Mouse (Mus musculus) lung, embryonic 15.5 days (tissue): Measurements from ENCODE around the gene Fam171a1. TPM values are rescaled to one million over a fixed set of nuclear protein-coding genes. Genes with fewer than 3 reads are reported as not detected.

ENCODE experiments used
- ATAC-seq: fragments of 200-750 bp; cut with Nextera tagmentation; 2 replicates; pipeline ENCODE4 v1.8.0; 2017; ENCODE audit warnings: moderate number of reproducible peaks, borderline replicate concordance; ENCODE audit not compliant: low FRiP score, low TSS enrichment; ENCODE audit errors: extremely low read depth
- H3K27ac ChIP-seq: fragments of 300-500 bp; sonication (generic); 2 replicates; pipeline ENCODE4 v1.5.1; 2015; ENCODE audit warnings: moderate library complexity, mild to moderate bottlenecking, inconsistent platforms
- H3K27me3 ChIP-seq: fragments of 300-500 bp; sonication (generic); 2 replicates; pipeline ENCODE4 v1.6.1; 2015; ENCODE audit warnings: inconsistent platforms
- H3K36me3 ChIP-seq: fragments of 300-500 bp; sonication (generic); 2 replicates; pipeline ENCODE4 v1.6.1; 2015; ENCODE audit warnings: inconsistent platforms
- H3K4me1 ChIP-seq: fragments of 300-500 bp; sonication (generic); 2 replicates; pipeline ENCODE4 v1.6.1; 2015; ENCODE audit warnings: inconsistent platforms
- H3K4me2 ChIP-seq: fragments of 300-500 bp; sonication (generic); 2 replicates; pipeline ENCODE4 v1.6.1; 2015; ENCODE audit warnings: inconsistent platforms, mild to moderate bottlenecking, moderate library complexity
- H3K4me3 ChIP-seq: fragments of 300-500 bp; sonication (generic); 2 replicates; pipeline ENCODE4 v1.5.1; 2015; ENCODE audit warnings: mild to moderate bottlenecking, inconsistent platforms
- H3K9ac ChIP-seq: fragments of 300-500 bp; sonication (generic); 2 replicates; pipeline ENCODE4 v1.6.1; 2015; ENCODE audit warnings: inconsistent platforms
- H3K9me3 ChIP-seq: fragments of 300-500 bp; sonication (generic); 2 replicates; pipeline ENCODE4 v1.6.1; 2016; ENCODE audit warnings: inconsistent platforms
- WGBS: fragments of 180-500 bp; shearing (Covaris S2); methylation state at CpG from one replicate; pipeline ENCODE4 v1.1.7; 2015; 5-methylcytosine and 5-hydroxymethylcytosine counted together
- polyA plus RNA-seq: library from polyadenylated mRNA; unstranded; fragments of >200 nt; fragmentation: Nextera tagmentation; extraction: Ambion mirVana; gene quantifications from 2 replicates; pipeline ENCODE4 v1.2.1, GENCODE M21; 2015

Gene Fam171a1
- polyA plus RNA-seq, 1 experiment from 2014 or later, result 56.2 TPM

DNA sequence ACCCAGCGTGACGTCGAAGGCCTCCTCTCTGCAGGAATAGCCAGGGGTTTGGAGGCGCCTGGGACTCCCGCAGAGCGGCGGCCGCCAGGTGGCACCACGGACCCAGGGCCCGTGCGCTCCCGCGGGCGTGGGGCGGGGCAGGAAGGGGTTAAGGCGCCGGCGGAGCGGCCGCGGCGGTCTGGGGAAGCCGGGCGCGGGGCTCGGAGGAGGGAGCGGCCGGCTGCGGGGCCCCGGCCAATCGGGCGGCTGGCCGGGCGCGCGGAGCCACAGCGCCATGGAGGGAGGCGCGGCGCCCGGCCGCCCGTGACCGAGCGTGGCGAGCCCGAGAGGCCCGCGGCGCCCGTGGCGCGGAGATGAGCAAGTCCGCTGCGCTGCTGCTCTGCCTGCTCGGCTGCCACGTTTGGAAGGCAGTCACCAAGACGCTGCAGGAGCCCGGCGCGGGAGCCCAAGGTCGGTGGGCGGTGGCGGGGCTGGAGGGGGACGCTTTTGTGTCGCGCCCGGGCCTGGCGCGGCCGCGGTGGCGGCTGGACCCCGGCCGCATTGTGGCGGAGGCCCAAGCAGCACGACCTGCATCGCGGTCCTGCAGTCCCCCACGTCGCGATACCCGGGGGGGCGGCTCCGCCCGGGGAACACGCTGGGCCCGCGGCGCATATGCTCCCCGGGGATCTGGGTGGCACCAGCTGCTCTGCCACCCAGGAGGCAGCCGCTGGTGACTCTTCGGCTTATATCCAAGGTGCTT lies 4.3 kb downstream of the Fam171a1 start:
- Histone ChIP-seq H3K4me3 (peak overlapping the region; percentile 82), H3K36me3 (no peaks in the 10 kb centered on the region), H3K9me3 (no peaks in the 10 kb centered on the region), H3K9ac (peak overlapping the region; percentile 73), H3K27ac (peak overlapping the region; percentile 91), H3K27me3 (no peaks in the 10 kb centered on the region), H3K4me1 (peaks cover 18% of the 10 kb centered on the region; the same call in 1 of the 2 replicates), H3K4me2 (peak overlapping the region; percentile 65)
- WGBS, result under 1% methylated on average over 93 of the region's 93 CpGs
- peak; percentile 96 for ATAC-seq

DNA sequence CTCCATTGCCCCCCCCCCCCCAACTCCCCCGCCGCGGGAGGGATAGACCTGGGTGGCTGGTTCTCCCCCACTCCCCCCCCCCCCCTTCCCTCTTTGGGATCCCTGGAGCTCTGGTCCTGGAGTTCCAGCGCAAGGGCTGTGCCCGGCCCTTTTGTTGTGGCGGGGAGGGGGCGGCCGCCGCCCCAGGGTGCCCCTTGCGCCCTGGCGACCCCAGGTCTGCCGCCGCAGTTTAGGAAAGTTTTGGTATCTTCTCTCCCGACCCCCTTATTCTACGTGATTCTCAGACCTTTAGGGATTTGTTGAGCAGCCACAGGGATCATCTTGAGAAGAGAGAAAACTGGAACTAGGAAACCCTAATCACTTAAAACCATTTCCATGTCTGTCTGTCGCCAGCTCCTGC lies 4.9 kb downstream of the Fam171a1 start:
- H3K27ac ChIP-seq, result peak overlapping the region; percentile 91
- 0% methylated on average over 9 of the region's 16 CpGs for WGBS
- peak overlapping the region; percentile 82 for H3K4me3 ChIP-seq
- ATAC-seq, result peak; percentile 31; the same call in 1 of the 2 replicates
- peak overlapping the region; percentile 73 for H3K9ac ChIP-seq
- no peaks in the 10 kb centered on the region for H3K36me3 ChIP-seq
- H3K9me3 ChIP-seq, result no peaks in the 10 kb centered on the region
- H3K4me2 ChIP-seq, result peak overlapping the region; percentile 65
- H3K27me3 ChIP-seq, result no peaks in the 10 kb centered on the region
- peaks cover 18% of the 10 kb centered on the region; the same call in 1 of the 2 replicates for H3K4me1 ChIP-seq

DNA sequence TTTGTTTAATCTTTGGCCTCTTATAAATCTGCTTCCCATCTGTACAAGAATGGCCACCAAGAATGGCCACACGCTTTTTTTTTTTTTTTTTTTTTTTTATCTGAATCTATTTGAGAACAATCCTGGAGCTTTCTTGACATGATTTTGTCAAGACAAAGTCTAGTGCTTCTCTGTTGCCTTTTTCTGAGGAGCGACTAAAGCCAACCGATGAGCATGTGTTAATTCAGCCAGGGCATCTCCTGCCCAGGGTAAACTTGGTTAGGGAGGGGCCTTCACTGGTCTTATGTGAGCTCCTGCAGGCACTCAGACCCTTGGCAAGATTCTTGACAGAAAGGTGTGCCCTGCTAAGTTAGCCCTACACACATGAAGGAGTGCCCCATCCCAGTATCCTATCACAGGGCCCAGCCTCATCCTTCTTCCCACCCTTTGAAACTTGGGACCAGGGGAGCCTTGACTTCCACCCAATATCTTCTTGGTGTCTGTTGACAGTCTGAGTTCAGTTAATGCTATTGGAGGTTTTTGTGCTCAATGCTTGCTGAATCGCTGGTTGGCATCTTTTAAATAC lies 5.4 kb downstream of the Fam171a1 start:
- Histone ChIP-seq H3K9ac (peak overlapping the region; percentile 73), H3K4me2 (peak overlapping the region; percentile 65), H3K27me3 (no peaks in the 10 kb centered on the region), H3K4me3 (peak overlapping the region; percentile 82), H3K27ac (peak overlapping the region; percentile 91; the same call in 1 of the 2 replicates), H3K9me3 (no peaks in the 10 kb centered on the region), H3K4me1 (peaks cover 18% of the 10 kb centered on the region; the same call in 1 of the 2 replicates), H3K36me3 (no peaks in the 10 kb centered on the region)
- ATAC-seq, result no peak
- 21% methylated on average over 4 of the region's 4 CpGs for WGBS

DNA sequence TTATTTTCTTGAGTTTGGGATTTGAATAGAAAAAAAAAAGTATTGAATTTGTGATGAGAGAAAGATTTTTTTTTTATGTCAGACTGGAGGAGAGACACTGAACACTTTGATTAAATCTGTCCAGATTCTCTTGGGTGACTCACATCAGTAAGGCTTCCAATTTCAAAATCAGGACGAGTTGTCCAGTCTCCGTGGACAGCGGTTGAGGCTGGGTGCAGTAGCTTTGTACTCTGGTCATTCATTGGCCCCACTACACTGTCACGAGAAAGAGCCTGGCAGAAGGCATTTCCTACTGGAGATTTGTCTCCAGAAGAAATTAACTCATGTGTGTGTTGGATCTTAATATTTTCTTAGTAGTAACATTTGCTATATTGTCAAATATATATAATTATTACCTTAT lies 8.5 kb downstream of the Fam171a1 start:
- Histone ChIP-seq H3K4me3 (no peak overlapping the region), H3K4me2 (no peak overlapping the region), H3K9ac (no peak overlapping the region), H3K27ac (no peak overlapping the region), H3K4me1 (peaks cover 18% of the 10 kb centered on the region; the same call in 1 of the 2 replicates), H3K36me3 (no peaks in the 10 kb centered on the region), H3K27me3 (no peaks in the 10 kb centered on the region), H3K9me3 (no peaks in the 10 kb centered on the region)
- WGBS, result 75% methylated on average over 4 of the region's 4 CpGs
- ATAC-seq, result no peak

DNA sequence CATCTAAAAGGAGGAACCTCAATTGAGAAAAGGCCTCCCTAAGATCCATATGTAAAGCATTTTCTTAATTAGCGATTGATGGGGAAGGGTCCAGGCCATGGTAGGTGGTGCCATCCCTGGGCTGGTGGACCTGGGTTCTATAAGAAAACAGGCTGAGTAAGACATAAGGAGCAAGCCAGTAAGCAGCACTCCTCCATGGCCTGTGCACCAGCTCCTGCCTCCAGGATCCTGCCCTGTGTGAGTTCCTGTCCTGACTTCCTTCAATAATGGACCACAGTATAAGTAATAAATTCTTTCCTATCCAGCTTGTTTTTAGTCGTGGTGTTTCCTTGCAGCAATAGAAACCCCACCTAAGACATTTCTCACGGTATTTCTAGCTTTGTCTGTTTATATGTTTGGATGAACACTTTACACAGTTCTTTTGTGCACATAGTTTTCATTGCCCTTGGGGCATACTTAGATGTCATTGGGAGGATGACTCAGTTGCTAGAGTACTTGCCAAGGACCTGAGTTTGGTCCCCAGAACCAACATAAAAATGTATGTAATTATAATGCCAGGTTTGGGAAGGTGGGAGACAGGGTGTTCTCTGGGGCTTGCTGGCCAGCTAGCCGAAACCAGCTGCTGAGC lies 13.3 kb downstream of the Fam171a1 start:
- no peak overlapping the region for H3K4me2 ChIP-seq
- 82% methylated on average over 4 of the region's 4 CpGs for WGBS
- no peak overlapping the region for H3K4me3 ChIP-seq
- H3K9me3 ChIP-seq, result no peaks in the 10 kb centered on the region
- no peaks in the 10 kb centered on the region for H3K36me3 ChIP-seq
- no peak overlapping the region for H3K27ac ChIP-seq
- H3K27me3 ChIP-seq, result no peaks in the 10 kb centered on the region
- no peak overlapping the region for H3K9ac ChIP-seq
- ATAC-seq, result no peak
- peaks cover 9% of the 10 kb centered on the region; the same call in 1 of the 2 replicates for H3K4me1 ChIP-seq

DNA sequence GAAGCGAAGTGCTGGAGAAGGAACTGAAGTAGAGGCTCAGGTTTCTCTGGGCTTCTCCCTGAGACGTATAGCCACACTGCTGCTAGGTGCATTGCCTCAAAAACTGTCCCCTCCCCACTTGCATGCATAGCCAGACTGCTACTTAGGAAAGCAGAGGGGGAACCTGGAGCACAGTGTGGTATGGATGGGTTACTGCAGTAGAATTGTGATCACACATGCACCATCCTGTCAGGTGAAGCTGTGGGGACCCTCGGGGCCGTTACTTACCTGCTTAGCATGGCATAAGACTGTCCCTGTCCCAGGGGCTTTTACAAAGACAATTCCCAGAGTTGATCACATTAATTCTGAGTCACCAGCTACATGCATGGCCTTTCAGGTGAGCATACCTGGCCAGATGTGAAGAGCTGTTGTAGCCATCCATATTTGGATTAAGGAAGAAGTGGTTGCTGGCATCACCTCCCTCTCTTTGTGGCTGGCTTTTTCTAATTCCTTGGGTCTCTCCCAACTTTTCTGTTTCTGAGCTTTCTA lies 14.4 kb downstream of the Fam171a1 start:
- H3K27ac ChIP-seq, result no peak overlapping the region
- H3K36me3 ChIP-seq, result no peaks in the 10 kb centered on the region
- H3K4me2 ChIP-seq, result no peak overlapping the region
- H3K27me3 ChIP-seq, result no peaks in the 10 kb centered on the region
- H3K9me3 ChIP-seq, result no peaks in the 10 kb centered on the region
- no peak overlapping the region for H3K4me3 ChIP-seq
- ATAC-seq, result no peak
- 61% methylated on average over 4 of the region's 4 CpGs for WGBS
- H3K9ac ChIP-seq, result no peak overlapping the region
- peaks cover 12% of the 10 kb centered on the region; the same call in 1 of the 2 replicates for H3K4me1 ChIP-seq

- no peaks in the 10 kb centered on the region for H3K9me3 ChIP-seq
- H3K27me3 ChIP-seq, result no peaks in the 10 kb centered on the region
- peaks cover 15% of the 10 kb centered on the region; the same call in 1 of the 2 replicates for H3K4me1 ChIP-seq
- H3K4me3 ChIP-seq, result no peak overlapping the region
- no peak for ATAC-seq
- H3K9ac ChIP-seq, result no peak overlapping the region
- no peaks in the 10 kb centered on the region for H3K36me3 ChIP-seq
- no peak overlapping the region for H3K4me2 ChIP-seq
- no peak overlapping the region for H3K27ac ChIP-seq
- WGBS, result 68% methylated on average over 2 of the region's 2 CpGs
These were observed 14.9 kb downstream of the Fam171a1 start for GRCm38 (mm10) chr2:3128910-3129309.

DNA sequence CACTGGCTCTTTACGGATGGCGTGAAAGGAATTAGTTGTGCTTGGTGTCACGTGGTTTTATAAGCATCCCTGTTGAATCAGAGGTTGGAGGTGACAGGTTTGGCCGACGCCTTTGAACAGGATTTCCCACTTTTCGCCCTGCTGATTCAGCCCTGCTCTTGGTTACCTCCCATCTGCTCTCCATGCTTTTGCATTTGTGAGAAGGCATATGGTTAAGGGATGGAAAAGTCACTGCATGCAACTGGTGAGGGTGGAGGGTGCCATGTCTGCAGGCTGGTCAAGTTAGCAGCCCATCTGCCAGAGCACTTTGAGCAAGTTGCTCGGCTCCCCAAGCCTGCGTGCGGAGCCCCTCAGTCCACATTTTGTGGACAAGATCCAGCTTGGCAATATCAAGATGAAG lies 18.4 kb downstream of the Fam171a1 start:
- WGBS, result 75% methylated on average over 9 of the region's 9 CpGs

GRCm38 (mm10) chr2:3134580-3135296 lies 20.7 kb downstream of the Fam171a1 start:
- no peaks in the 10 kb centered on the region for H3K9me3 ChIP-seq
- no peaks in the 10 kb centered on the region for H3K36me3 ChIP-seq
- no peaks in the 10 kb centered on the region for H3K27me3 ChIP-seq
- H3K9ac ChIP-seq, result no peak overlapping the region
- H3K4me3 ChIP-seq, result no peak overlapping the region
- 0 out of 2 replicates have a peak, but pooled peaks have one; percentile 27 for ATAC-seq
- H3K27ac ChIP-seq, result peak overlapping the region; percentile 29; the same call in 1 of the 2 replicates
- 25% methylated on average over 12 of the region's 12 CpGs for WGBS
- no peak overlapping the region for H3K4me2 ChIP-seq
- H3K4me1 ChIP-seq, result peaks cover 52% of the 10 kb centered on the region

More for the DNA sequence above, 18.4 kb downstream of the Fam171a1 start:
- Histone ChIP-seq H3K27ac (no peak overlapping the region), H3K4me2 (no peak overlapping the region), H3K4me3 (no peak overlapping the region), H3K36me3 (no peaks in the 10 kb centered on the region), H3K4me1 (peaks cover 40% of the 10 kb centered on the region), H3K9ac (no peak overlapping the region), H3K9me3 (no peaks in the 10 kb centered on the region), H3K27me3 (no peaks in the 10 kb centered on the region)
- ATAC-seq, result no peak

- Histone ChIP-seq H3K4me3 (no peak overlapping the region), H3K27ac (peak overlapping the region; percentile 29; the same call in 1 of the 2 replicates), H3K4me2 (no peak overlapping the region), H3K9me3 (no peaks in the 10 kb centered on the region), H3K9ac (no peak overlapping the region), H3K4me1 (peaks cover 54% of the 10 kb centered on the region), H3K36me3 (no peaks in the 10 kb centered on the region), H3K27me3 (no peaks in the 10 kb centered on the region)
- 44% methylated on average over 2 of the region's 2 CpGs for WGBS
- peak; percentile 47; the same call in 1 of the 2 replicates for ATAC-seq
These were observed 21.3 kb downstream of the Fam171a1 start for GRCm38 (mm10) chr2:3135297-3135684.

- no peak for ATAC-seq
- H3K4me2 ChIP-seq, result no peak overlapping the region
- peaks cover 54% of the 10 kb centered on the region for H3K4me1 ChIP-seq
- H3K36me3 ChIP-seq, result no peaks in the 10 kb centered on the region
- H3K9ac ChIP-seq, result no peak overlapping the region
- H3K9me3 ChIP-seq, result no peaks in the 10 kb centered on the region
- H3K27ac ChIP-seq, result peak overlapping the region; percentile 26
- 36% methylated on average over 2 of the region's 2 CpGs for WGBS
- no peaks in the 10 kb centered on the region for H3K27me3 ChIP-seq
- H3K4me3 ChIP-seq, result no peak overlapping the region
These were observed 24.3 kb downstream of the Fam171a1 start for GRCm38 (mm10) chr2:3138308-3138707.
